Mouse (Mus musculus): Measurements from ENCODE around the gene Ddx4. TPM values are rescaled to one million over a fixed set of nuclear protein-coding genes. Genes with fewer than 3 reads are reported as not detected.

Ddx4 gene
- polyA plus RNA-seq, 1 experiment: 0.49 TPM

DNA sequence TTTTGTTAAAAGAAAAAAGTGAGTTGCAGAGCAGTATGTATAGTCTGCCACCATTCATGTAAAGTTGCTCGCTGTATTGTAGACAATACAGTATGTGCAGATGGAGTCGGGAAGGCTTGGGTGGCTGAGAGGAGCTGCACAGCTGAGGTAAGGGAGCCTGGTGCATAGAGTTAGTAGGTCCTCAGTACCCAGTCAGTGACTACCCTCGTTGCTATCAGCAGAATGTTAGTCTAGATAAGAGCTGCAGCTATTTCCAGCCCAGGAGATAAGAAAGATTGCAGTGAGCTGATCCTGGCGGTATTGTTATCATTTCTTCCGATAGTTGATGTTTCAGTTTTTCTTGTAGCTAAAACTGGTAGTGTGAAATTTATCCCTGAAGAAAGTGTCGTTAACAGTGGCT is 20.5 kb upstream of the Ddx4 start:
- Histone ChIP-seq H3K27ac (ENCODE audit: insufficient read depth, low read length) (no peak overlapping the region), H3K4me1 (ENCODE audit: control insufficient read depth, insufficient read depth, low read length) (peaks cover 5% of the 10 kb centered on the region), H3K4me3 (ENCODE audit: insufficient read depth, low read length) (no peak overlapping the region)
- TF ChIP-seq POLR2A (IDR thresholded peaks at IDR 0.05; ENCODE audit: low read depth, low read length) (no peak), CTCF (IDR thresholded peaks at IDR 0.05; ENCODE audit: borderline replicate concordance, insufficient read depth, low read length) (no peak)

DNA sequence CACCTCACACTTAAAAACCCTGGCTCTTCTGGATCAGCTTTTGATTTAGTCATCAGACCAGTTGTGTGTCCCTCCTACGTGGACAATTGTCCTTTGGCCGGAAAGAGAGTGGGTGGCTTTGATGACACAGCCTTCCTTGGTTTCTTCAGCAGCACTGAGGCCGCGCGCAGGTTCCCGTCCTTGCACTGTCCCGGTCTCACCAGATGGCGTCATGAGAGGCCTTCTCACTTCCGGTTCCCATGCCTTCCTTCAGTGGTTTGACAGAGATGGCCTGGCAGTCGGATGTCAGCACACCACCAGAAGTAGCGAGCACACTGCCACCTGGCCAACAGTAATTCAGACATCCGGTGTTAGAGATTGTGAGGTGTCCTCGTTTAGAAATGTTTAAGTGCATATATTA is 19.4 kb upstream of the Ddx4 start:
- Histone ChIP-seq H3K4me3 (ENCODE audit: insufficient read depth, low read length) (no peak overlapping the region), H3K4me1 (ENCODE audit: control insufficient read depth, insufficient read depth, low read length) (peaks cover 5% of the 10 kb centered on the region), H3K27ac (ENCODE audit: insufficient read depth, low read length) (no peak overlapping the region)
- TF ChIP-seq POLR2A (IDR thresholded peaks at IDR 0.05; ENCODE audit: low read depth, low read length): no peak
- TF ChIP-seq CTCF (IDR thresholded peaks at IDR 0.05; ENCODE audit: borderline replicate concordance, insufficient read depth, low read length): 0 out of 2 replicates have a peak, but pooled peaks have one; percentile 26

DNA sequence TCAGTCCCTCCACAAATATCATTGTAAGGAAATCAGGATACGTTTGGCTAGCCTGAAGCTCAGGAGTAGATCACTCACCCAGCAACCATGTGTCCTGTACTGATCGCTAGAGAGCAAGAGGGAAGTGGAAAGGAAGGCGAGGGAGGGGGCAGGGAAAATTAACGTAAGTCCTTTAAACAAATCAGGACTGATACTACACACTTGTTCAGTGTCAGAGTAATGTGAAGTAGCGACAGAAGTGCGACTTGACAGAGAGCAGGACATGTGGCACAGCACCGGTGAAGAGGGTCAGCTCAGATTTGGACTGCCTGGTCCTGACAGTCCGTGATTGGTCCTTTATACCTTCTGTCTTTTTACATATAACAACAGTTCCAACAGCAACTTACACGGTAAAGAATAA is 14.9 kb upstream of the Ddx4 start:
- no peaks in the 10 kb centered on the region for H3K4me1 ChIP-seq (ENCODE audit: control insufficient read depth, insufficient read depth, low read length)
- no peak for TF ChIP-seq POLR2A (IDR thresholded peaks at IDR 0.05; ENCODE audit: low read depth, low read length)
- no peak for TF ChIP-seq CTCF (IDR thresholded peaks at IDR 0.05; ENCODE audit: borderline replicate concordance, insufficient read depth, low read length)
- no peak overlapping the region for H3K4me3 ChIP-seq (ENCODE audit: insufficient read depth, low read length)
- H3K27ac ChIP-seq (ENCODE audit: insufficient read depth, low read length): no peak overlapping the region

DNA sequence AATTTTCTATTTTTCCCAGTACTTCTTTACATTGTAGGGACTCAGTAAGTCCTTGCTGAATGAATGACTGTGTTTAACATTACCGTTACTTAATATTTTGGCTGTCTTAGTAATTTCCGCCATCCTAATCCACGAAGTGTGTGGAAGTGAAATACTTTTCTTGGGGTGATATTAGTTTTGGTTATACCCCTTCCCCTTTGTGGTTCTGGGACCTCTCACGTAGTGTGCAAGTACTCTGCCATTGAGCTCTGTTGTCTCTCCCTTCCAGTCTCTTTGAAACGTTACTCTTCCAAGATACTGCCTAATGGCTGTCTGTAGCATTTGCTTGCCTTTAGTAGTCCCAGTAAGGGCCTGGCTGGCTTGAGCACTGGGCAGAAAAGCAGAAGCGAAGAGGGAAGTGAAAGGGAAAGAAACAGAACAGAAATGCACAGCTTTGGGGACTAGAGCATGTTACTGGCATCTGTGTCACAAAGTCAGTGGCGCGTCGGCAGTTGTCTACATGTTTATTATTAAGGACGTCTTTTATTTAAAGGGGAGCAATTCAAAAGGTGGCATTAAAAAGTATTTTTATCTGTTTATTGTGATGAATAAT is 14.3 kb upstream of the Ddx4 start:
- Histone ChIP-seq H3K27ac (ENCODE audit: insufficient read depth, low read length) (no peak overlapping the region), H3K4me3 (ENCODE audit: insufficient read depth, low read length) (no peak overlapping the region), H3K4me1 (ENCODE audit: control insufficient read depth, insufficient read depth, low read length) (no peaks in the 10 kb centered on the region)
- no peak for TF ChIP-seq CTCF (IDR thresholded peaks at IDR 0.05; ENCODE audit: borderline replicate concordance, insufficient read depth, low read length)
- TF ChIP-seq POLR2A (IDR thresholded peaks at IDR 0.05; ENCODE audit: low read depth, low read length): no peak

DNA sequence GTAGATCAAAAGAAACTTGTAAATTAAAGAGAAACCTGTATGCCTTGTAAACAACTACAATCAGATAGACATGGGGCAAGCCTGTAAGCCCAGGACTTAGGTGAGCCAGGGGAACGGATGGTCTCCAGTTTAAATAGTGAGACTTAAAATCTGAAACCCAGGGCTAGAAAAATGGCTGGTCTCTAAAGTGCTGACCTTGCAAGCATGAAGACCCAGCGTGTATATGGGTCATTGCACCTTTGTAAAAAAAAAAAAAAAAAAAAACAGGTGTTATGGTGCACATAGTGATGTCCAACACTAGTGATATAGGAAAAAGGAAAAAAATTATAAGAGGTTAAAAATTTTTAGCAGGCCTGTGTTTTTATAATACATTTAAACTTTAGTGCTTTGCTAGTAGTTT is 9.4 kb upstream of the Ddx4 start:
- no peak for TF ChIP-seq CTCF (IDR thresholded peaks at IDR 0.05; ENCODE audit: borderline replicate concordance, insufficient read depth, low read length)
- TF ChIP-seq POLR2A (IDR thresholded peaks at IDR 0.05; ENCODE audit: low read depth, low read length): no peak
- Histone ChIP-seq H3K4me3 (ENCODE audit: insufficient read depth, low read length) (no peak overlapping the region), H3K4me1 (ENCODE audit: control insufficient read depth, insufficient read depth, low read length) (no peaks in the 10 kb centered on the region), H3K27ac (ENCODE audit: insufficient read depth, low read length) (no peak overlapping the region)

DNA sequence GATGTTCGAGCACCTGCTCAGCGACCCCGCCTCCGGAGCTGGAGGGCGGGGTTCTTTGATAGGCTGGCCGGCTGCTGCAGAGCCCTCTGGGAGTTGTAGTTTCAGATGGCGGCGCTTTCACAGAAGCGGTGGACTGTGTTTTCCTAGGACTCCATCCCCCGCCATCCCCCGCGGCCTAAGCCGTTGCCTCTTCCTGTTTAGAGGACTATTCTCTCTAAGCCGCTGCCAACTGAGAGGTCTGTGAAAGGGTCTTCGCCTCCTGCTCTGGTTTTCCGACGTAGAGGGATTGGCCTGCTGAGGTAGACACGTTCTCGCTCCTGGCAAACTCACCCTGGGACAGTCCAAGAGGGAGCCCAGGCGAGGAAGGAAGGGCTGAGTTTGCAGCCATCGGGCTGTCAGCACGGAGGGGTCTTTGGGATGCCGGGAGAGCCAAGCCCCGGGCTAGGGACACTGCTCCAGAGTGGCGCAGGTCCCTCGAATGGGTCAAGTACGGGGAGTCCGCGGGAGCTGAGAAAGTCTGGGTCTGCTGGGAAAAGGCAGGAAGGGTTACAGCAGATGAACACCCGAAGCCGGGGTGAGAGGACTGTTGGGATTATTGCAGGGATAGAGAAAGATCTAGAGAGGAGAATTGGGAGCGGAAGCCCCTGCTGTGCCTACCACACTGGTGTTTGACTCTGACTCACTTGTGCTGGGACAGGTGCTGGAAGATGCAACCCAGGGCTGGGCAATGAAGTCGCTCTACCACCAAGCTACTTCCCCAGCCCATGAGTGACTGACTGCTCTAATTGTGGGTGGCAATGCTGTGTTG is 8.5 kb upstream of the Ddx4 start, which contains the start of gene Slc38a9:
Slc38a9 (plus strand) TSS at position 178 of the 808 bp plus-strand sequence.
- TF ChIP-seq POLR2A (IDR thresholded peaks at IDR 0.05; ENCODE audit: low read depth, low read length) (peak; percentile 66), CTCF (IDR thresholded peaks at IDR 0.05; ENCODE audit: borderline replicate concordance, insufficient read depth, low read length) (no peak)
- no peak within 1 kb of the TSS for H3K27ac ChIP-seq (ENCODE audit: insufficient read depth, low read length)

DNA sequence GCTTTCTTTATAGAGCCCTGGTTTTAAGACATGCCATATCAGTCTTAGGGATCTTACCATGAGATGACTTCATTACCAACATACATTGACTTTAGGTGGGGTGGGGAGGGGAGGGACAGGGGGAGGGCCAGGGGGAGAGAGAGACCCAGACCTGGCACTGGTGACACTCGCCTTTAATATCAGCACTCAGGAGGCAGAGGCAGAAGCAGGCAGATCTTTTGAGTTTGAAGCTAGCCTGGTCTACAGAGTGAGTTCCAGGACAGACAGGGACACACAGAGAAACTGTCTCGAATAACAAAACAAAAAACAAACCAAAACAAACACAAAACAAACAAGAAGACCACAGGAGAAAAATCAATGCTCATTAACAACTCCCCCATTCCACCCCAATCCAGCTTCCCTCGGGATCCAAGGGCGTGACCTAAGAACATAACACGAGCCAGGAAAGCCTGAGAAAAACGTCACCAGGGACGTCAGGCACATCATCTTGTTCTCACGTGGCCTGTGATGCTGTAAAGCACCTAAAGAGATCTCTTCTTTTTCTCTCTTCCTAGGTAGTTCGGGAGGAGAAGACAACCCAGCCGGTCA is 7.8 kb upstream of the Ddx4 start:
- no peaks in the 10 kb centered on the region for H3K4me1 ChIP-seq (ENCODE audit: control insufficient read depth, insufficient read depth, low read length)
- no peak overlapping the region for H3K27ac ChIP-seq (ENCODE audit: insufficient read depth, low read length)
- peak overlapping the region; percentile 69 for H3K4me3 ChIP-seq (ENCODE audit: insufficient read depth, low read length)
- TF ChIP-seq POLR2A (IDR thresholded peaks at IDR 0.05; ENCODE audit: low read depth, low read length) (no peak), CTCF (IDR thresholded peaks at IDR 0.05; ENCODE audit: borderline replicate concordance, insufficient read depth, low read length) (no peak)

More for the DNA sequence above, 8.5 kb upstream of the Ddx4 start, which contains the start of gene Slc38a9:
- no peaks in the 10 kb centered on the region for H3K4me1 ChIP-seq (ENCODE audit: control insufficient read depth, insufficient read depth, low read length)
- H3K4me3 ChIP-seq (ENCODE audit: insufficient read depth, low read length): peak within 1 kb of the TSS; percentile 76

DNA sequence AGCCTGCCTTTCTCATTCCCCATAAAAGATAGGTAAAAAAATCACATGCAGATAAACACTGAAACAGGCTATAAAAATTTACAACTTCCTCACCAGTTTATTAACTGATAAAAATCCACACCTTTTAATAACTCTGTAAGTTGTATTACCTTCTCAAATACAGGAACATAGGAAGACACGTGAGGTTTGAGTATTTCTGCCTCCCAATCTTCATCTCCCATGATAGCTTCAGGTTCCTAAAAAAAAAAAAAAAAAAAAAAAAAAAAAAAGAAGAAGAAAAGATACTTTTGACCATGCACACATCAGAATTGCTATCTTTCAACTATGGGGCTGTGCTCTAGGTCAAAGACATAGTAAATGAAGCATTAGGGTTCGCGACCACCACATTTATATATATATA is 1.1 kb downstream of the Ddx4 start:
- no peak overlapping the region for H3K27ac ChIP-seq (ENCODE audit: insufficient read depth, low read length)
- no peak overlapping the region for H3K4me3 ChIP-seq (ENCODE audit: insufficient read depth, low read length)
- H3K4me1 ChIP-seq (ENCODE audit: control insufficient read depth, insufficient read depth, low read length): no peaks in the 10 kb centered on the region
- TF ChIP-seq POLR2A (IDR thresholded peaks at IDR 0.05; ENCODE audit: low read depth, low read length) (no peak), CTCF (IDR thresholded peaks at IDR 0.05; ENCODE audit: borderline replicate concordance, insufficient read depth, low read length) (no peak)

DNA sequence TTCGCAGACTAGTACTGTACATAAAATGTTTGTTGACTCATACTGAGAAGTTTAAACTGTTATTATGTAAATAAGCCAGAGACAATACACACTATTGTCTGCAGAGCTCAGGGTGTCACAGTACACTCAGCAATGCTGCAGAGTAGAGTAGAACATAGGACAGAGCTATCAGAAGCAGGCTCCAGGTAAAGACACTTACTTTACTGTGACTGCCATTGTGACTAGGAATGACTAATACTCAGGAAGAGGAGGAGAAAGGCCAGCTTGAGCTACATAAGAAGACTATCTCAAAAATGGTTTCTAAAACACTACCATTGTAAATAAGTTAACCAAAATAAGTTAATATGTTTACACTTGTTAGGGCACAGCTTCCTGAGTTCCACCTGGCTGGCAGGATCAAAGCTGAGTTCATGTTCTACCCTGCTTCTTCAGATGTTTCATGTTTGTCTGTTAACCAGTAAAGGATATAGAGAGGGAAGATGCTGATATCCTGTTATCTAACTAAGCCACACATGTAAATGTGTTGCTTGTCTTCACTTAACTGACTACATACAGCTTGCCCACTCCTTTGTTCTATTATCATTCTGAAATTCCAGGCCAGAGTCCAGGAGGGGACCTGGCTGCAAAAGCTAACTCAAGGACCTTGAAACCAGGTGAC is 6.6 kb downstream of the Ddx4 start:
- Histone ChIP-seq H3K27ac (ENCODE audit: insufficient read depth, low read length) (no peak overlapping the region), H3K4me1 (ENCODE audit: control insufficient read depth, insufficient read depth, low read length) (no peaks in the 10 kb centered on the region), H3K4me3 (ENCODE audit: insufficient read depth, low read length) (no peak overlapping the region)
- TF ChIP-seq CTCF (IDR thresholded peaks at IDR 0.05; ENCODE audit: borderline replicate concordance, insufficient read depth, low read length) (no peak), POLR2A (IDR thresholded peaks at IDR 0.05; ENCODE audit: low read depth, low read length) (no peak)
